Mouse (Mus musculus): Measurements from ENCODE around the gene Crtam. TPM values are rescaled to one million over a fixed set of nuclear protein-coding genes. Genes with fewer than 3 reads are reported as not detected.

Crtam gene
- 0.13 and 0.39 TPM in 2 replicates for polyA plus RNA-seq (2014; fragmentation: Nextera tagmentation; extraction: Ambion mirVana)

DNA sequence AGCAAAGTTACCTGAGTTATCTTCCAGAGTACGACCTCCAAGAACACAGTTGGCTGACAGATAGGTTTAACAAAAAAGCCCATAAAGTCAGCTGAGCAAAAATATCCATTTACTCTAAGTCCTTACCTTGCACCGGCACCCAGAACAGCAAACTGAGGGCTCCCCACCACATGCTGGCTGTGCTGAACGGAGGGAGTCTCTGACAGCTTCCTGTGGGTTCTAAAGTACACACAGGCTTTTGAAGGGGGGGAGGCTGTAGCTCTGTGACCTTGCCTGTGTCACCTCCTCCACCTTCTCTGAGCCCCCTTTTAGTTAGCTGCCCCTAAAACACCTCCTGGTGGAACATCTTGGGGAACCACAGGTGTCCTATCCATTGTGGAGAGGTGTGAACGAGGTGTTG lies at the start of gene Crtam:
Gene Crtam, minus strand, starts transcription at position 214 of the 400 bp plus-strand sequence.
- Histone ChIP-seq H3K4me3 (replicated peaks; ENCODE audit: low read length) (no peak within 1 kb of the TSS), H3K27ac (no peak within 1 kb of the TSS), H3K27me3 (ENCODE audit: control insufficient read depth, insufficient read depth, low read length) (no peaks in the 10 kb centered on the region), H3K36me3 (replicated peaks; ENCODE audit: control insufficient read depth, insufficient read depth) (no peaks in the 10 kb centered on the region), H3K9me3 (ENCODE audit: control insufficient read depth, low read length) (no peaks in the 10 kb centered on the region), H3K9ac (no peak within 1 kb of the TSS), H3K4me1 (replicated peaks; ENCODE audit: control insufficient read depth, insufficient read depth, low read length) (peaks cover 2% of the 10 kb centered on the region; the same call in 1 of the 2 replicates), H3K4me2 (replicated peaks) (no peak within 1 kb of the TSS)
- DNase-seq (ENCODE audit: low spot score) (no peak), ATAC-seq (ENCODE audit: low FRiP score) (no peak)
- WGBS = 75% methylated on average over 4 of the region's 4 CpGs

DNA sequence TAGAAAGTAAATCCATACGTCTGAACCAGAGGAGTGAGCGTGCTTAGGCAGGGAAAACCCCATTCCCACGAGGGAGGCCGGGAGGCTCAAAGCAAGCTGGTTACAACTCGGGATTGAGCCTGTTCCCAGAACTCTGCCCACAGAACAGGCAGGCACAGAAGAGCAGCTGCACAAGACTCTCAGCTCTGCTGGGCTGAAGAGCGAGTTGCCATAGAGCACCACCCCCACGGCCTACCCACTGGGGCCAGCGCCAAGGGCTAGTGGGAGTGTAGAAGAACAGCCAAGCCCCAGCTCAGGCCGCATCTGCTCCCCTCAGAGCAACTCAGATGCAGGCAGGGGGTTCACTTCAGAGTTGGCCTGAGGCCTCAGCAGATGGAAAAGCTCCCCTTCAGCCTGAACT lies 49.7 kb upstream of the Crtam start:
- DNase-seq (ENCODE audit: low spot score) = no peak
- Histone ChIP-seq H3K4me2 (replicated peaks) (no peak overlapping the region), H3K9ac (no peak overlapping the region), H3K4me1 (replicated peaks; ENCODE audit: control insufficient read depth, insufficient read depth, low read length) (peaks cover 23% of the 10 kb centered on the region), H3K9me3 (ENCODE audit: control insufficient read depth, low read length) (no peaks in the 10 kb centered on the region), H3K27ac (no peak overlapping the region), H3K4me3 (replicated peaks; ENCODE audit: low read length) (no peak overlapping the region), H3K36me3 (replicated peaks; ENCODE audit: control insufficient read depth, insufficient read depth) (no peaks in the 10 kb centered on the region), H3K27me3 (ENCODE audit: control insufficient read depth, insufficient read depth, low read length) (no peaks in the 10 kb centered on the region)
- ATAC-seq (ENCODE audit: low FRiP score) = peak; percentile 32; the same call in 1 of the 2 replicates
- whole genome bisulfite sequencing = 70% methylated on average over 9 of the region's 9 CpGs

DNA sequence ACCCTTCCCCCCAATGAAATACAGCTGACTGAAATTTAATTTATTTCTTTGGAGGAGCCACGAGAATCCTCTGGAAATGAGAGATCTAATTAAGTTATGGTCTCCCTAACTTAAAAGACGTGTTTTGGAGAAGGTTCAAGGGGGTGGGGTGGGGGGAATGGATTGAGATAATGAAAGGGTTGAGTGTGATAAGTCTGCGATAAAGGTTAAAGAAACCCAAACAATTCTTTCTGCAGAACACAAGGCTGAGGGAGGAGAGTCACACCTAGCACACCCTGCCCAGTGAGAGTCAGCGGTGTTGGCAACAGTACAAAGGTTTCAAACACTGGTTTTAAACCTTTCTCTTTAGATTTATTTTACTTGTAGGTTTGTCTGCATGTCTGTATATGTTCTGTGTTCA lies 49.0 kb upstream of the Crtam start:
- H3K9ac ChIP-seq = no peak overlapping the region
- H3K9me3 ChIP-seq (ENCODE audit: control insufficient read depth, low read length) = no peaks in the 10 kb centered on the region
- WGBS = 51% methylated on average over 4 of the region's 4 CpGs
- H3K4me1 ChIP-seq (replicated peaks; ENCODE audit: control insufficient read depth, insufficient read depth, low read length) = peaks cover 23% of the 10 kb centered on the region
- no peak for ATAC-seq (ENCODE audit: low FRiP score)
- H3K27ac ChIP-seq = no peak overlapping the region
- no peaks in the 10 kb centered on the region for H3K27me3 ChIP-seq (ENCODE audit: control insufficient read depth, insufficient read depth, low read length)
- H3K4me2 ChIP-seq (replicated peaks) = no peak overlapping the region
- DNase-seq (ENCODE audit: low spot score) = no peak
- H3K36me3 ChIP-seq (replicated peaks; ENCODE audit: control insufficient read depth, insufficient read depth) = no peaks in the 10 kb centered on the region
- H3K4me3 ChIP-seq (replicated peaks; ENCODE audit: low read length) = no peak overlapping the region

DNA sequence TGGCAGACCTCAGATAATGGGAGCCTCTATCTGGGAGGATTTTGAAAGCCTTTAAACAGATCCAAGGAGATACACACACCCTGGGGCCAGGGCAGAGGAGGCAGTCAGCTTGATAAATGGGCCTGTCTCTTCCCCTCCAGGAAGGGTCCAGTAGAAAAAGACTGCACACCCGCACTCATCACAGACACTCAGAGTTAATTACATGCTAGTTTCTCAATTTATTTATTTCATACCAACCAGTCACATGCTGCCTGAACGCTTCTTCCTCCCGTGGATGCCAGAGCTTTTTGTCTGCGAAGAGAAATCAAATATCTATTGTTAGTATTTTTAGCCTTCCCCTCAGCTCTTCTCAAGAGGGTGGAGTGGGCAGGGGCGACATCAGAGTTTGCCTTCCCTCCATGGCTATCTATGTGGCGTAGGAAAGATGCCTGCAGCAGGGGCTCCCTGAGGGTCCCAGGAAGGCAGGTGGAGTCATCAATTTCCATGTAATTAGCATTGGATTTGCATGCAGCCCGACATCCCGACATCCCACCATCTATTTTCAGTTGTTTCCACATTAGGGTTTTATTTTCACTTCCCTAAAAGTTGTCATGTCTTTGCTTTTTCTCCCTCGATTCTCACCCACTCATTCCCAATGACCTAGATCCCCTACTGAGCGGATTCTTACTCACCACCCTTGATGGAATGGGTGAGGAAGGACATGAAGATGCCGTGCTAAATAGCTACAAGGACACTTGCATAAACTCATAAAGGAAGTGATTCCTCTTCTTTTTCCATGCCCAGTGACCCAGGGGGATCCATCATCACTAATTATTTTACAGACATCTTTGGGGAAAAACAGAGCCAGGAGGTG lies 46.9 kb upstream of the Crtam start:
- 0 out of 2 replicates have a peak, but pooled peaks have one; percentile 46 for ATAC-seq (ENCODE audit: low FRiP score)
- 34% methylated on average over 11 of the region's 11 CpGs for WGBS
- H3K27ac ChIP-seq = peak overlapping the region; percentile 85
- no peaks in the 10 kb centered on the region for H3K27me3 ChIP-seq (ENCODE audit: control insufficient read depth, insufficient read depth, low read length)
- peak overlapping the region; percentile 24; the same call in 1 of the 2 replicates for H3K9ac ChIP-seq
- H3K9me3 ChIP-seq (ENCODE audit: control insufficient read depth, low read length) = no peaks in the 10 kb centered on the region
- peaks cover 23% of the 10 kb centered on the region for H3K4me1 ChIP-seq (replicated peaks; ENCODE audit: control insufficient read depth, insufficient read depth, low read length)
- H3K36me3 ChIP-seq (replicated peaks; ENCODE audit: control insufficient read depth, insufficient read depth) = peaks cover 5% of the 10 kb centered on the region
- no peak for DNase-seq (ENCODE audit: low spot score)
- H3K4me2 ChIP-seq (replicated peaks) = peak overlapping the region; percentile 12; the same call in 1 of the 2 replicates
- H3K4me3 ChIP-seq (replicated peaks; ENCODE audit: low read length) = no peak overlapping the region

DNA sequence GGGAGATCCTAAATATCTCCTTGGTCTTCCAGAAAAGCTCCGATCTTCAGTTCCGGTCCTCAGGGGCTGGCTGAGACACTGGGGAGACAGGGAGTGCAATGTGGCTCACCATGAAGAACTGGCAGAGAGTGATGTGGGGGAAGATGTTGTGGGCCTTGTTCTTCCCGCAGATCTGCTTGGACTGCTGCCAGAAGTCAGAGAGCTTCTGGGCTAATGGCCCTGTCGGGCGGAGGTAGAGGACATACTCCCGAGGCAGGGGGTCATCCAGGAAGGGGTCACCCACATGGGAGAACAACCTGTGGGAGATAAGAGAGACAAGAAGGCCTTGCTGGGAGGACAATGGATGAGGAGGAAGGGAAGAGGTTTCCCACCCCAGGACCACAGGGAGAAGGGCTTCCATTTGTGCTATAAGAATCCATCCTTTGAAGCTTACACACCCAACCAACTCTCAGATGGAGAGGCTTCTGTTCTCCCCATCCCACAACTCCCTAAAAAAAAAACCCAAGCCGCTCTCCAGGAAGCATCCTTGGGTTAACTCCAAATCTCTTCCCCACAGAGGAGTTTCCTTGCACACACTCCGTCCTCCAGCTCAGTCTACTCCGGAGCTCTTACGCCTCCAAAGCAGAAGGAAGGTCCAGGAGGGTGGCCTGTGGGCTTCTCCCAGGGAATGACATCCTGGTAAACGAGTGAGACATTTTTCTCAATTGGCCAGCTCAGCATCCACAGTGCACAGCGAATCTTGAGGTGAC lies 46.1 kb upstream of the Crtam start:
- H3K4me1 ChIP-seq (replicated peaks; ENCODE audit: control insufficient read depth, insufficient read depth, low read length) = peaks cover 23% of the 10 kb centered on the region
- no peaks in the 10 kb centered on the region for H3K27me3 ChIP-seq (ENCODE audit: control insufficient read depth, insufficient read depth, low read length)
- H3K4me3 ChIP-seq (replicated peaks; ENCODE audit: low read length) = no peak overlapping the region
- H3K9ac ChIP-seq = no peak overlapping the region
- H3K36me3 ChIP-seq (replicated peaks; ENCODE audit: control insufficient read depth, insufficient read depth) = peaks cover 6% of the 10 kb centered on the region
- ATAC-seq (ENCODE audit: low FRiP score) = no peak
- DNase-seq (ENCODE audit: low spot score) = no peak
- 0 out of 2 replicates have a peak overlapping the region, but pooled peaks have one; percentile 12 for H3K4me2 ChIP-seq (replicated peaks)
- peak overlapping the region; percentile 85 for H3K27ac ChIP-seq
- H3K9me3 ChIP-seq (ENCODE audit: control insufficient read depth, low read length) = no peaks in the 10 kb centered on the region
- 54% methylated on average over 12 of the region's 12 CpGs for WGBS

DNA sequence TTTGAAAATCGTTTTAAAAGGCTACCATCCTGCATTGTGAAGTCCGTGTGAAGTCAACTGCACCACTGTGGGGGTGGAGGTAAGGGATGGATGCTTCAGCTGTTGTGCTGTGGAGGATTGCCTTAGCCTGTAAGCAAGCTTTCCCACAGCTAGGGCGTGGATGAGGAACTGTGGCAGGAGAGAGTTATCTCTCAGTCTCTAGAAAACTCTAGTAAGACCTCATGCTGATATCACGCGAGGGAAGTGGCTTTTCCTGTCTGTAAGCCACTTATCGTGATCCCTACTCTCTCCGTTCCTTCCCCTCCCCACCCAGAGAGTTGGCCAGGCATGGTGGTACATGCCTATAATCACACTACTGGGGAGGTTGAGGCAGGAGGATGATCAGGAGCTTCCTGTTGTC lies 44.9 kb upstream of the Crtam start:
- Histone ChIP-seq H3K27me3 (ENCODE audit: control insufficient read depth, insufficient read depth, low read length) (no peaks in the 10 kb centered on the region), H3K36me3 (replicated peaks; ENCODE audit: control insufficient read depth, insufficient read depth) (peaks cover 6% of the 10 kb centered on the region), H3K9me3 (ENCODE audit: control insufficient read depth, low read length) (no peaks in the 10 kb centered on the region), H3K4me1 (replicated peaks; ENCODE audit: control insufficient read depth, insufficient read depth, low read length) (peaks cover 23% of the 10 kb centered on the region), H3K27ac (no peak overlapping the region), H3K4me3 (replicated peaks; ENCODE audit: low read length) (no peak overlapping the region), H3K9ac (no peak overlapping the region), H3K4me2 (replicated peaks) (no peak overlapping the region)
- ATAC-seq (ENCODE audit: low FRiP score) (no peak), DNase-seq (ENCODE audit: low spot score) (no peak)
- 89% methylated on average over 7 of the region's 7 CpGs for WGBS

DNA sequence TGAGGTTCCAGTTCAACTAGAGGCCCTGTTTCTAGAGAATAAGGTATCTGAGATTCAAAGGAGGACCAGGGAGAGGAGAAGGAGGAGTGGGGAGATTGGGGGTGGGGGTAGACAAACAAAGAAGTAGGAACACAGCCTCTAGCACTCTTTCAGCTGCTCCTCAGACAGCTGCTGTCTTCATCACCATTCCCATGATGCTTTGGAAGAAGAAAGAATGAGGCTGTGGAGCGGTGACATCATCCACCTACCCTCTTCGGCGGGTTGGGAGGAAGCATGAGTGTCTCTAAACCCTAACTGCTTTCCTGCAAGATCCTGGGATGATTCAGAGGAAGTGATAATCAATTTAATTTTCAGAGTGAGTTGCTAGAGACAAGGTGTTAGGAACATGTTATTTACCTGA lies 44.4 kb upstream of the Crtam start:
- no peak overlapping the region for H3K27ac ChIP-seq
- H3K4me3 ChIP-seq (replicated peaks; ENCODE audit: low read length) = no peak overlapping the region
- peaks cover 23% of the 10 kb centered on the region for H3K4me1 ChIP-seq (replicated peaks; ENCODE audit: control insufficient read depth, insufficient read depth, low read length)
- peaks cover 6% of the 10 kb centered on the region for H3K36me3 ChIP-seq (replicated peaks; ENCODE audit: control insufficient read depth, insufficient read depth)
- DNase-seq (ENCODE audit: low spot score) = no peak
- no peaks in the 10 kb centered on the region for H3K27me3 ChIP-seq (ENCODE audit: control insufficient read depth, insufficient read depth, low read length)
- no peak for ATAC-seq (ENCODE audit: low FRiP score)
- H3K9ac ChIP-seq = no peak overlapping the region
- H3K4me2 ChIP-seq (replicated peaks) = no peak overlapping the region
- no peaks in the 10 kb centered on the region for H3K9me3 ChIP-seq (ENCODE audit: control insufficient read depth, low read length)
- WGBS = 89% methylated on average over 3 of the region's 3 CpGs

DNA sequence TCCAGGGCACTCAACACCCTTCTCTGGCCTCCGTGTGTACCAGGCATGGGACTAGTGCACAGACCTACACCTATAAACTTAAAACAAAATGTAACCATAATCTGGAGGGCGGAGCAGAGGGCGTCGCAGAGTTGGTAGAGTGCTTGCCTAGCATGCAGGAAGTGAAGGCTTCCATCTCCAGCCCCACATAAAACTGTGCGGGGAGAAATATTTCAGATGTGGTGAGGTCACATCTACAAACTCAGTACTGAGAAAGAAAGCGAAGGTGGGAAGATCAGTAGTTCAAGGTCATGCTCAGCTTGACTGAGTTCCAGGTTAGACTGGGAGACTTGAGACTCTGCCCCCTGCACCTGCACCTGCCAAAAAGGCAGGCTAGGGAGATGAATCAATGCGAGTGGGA lies 43.8 kb upstream of the Crtam start:
- H3K4me2 ChIP-seq (replicated peaks) = no peak overlapping the region
- peaks cover 21% of the 10 kb centered on the region for H3K4me1 ChIP-seq (replicated peaks; ENCODE audit: control insufficient read depth, insufficient read depth, low read length)
- no peaks in the 10 kb centered on the region for H3K27me3 ChIP-seq (ENCODE audit: control insufficient read depth, insufficient read depth, low read length)
- H3K9ac ChIP-seq = no peak overlapping the region
- no peak overlapping the region for H3K4me3 ChIP-seq (replicated peaks; ENCODE audit: low read length)
- ATAC-seq (ENCODE audit: low FRiP score) = no peak
- H3K9me3 ChIP-seq (ENCODE audit: control insufficient read depth, low read length) = no peaks in the 10 kb centered on the region
- no peak for DNase-seq (ENCODE audit: low spot score)
- WGBS = 97% methylated on average over 7 of the region's 7 CpGs
- peaks cover 6% of the 10 kb centered on the region for H3K36me3 ChIP-seq (replicated peaks; ENCODE audit: control insufficient read depth, insufficient read depth)
- no peak overlapping the region for H3K27ac ChIP-seq

DNA sequence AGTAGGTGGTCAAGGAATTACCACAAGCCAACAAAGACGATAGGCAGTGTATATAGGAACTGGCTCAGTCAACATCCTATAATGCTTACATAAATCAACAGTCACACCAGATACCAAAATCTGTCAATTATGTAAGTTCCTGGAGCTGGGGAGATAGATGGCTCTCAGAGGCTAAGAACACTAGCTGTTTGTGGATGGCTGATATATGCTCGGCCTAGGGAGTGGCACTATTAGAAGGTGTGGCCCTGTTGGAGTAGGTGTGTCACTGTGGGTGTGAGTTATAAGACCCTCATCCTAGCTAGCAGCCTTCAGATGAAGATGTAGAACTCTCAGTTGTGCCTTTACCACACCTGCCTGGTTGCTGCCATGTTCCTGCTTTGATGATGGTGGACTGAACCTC lies 43.2 kb upstream of the Crtam start:
- WGBS = 89% methylated on average over 2 of the region's 2 CpGs
- ATAC-seq (ENCODE audit: low FRiP score) = no peak

More for the DNA sequence above, 43.2 kb upstream of the Crtam start:
- Histone ChIP-seq H3K4me2 (replicated peaks) (no peak overlapping the region), H3K36me3 (replicated peaks; ENCODE audit: control insufficient read depth, insufficient read depth) (peaks cover 7% of the 10 kb centered on the region), H3K4me3 (replicated peaks; ENCODE audit: low read length) (no peak overlapping the region), H3K27me3 (ENCODE audit: control insufficient read depth, insufficient read depth, low read length) (no peaks in the 10 kb centered on the region), H3K9ac (no peak overlapping the region), H3K27ac (no peak overlapping the region), H3K9me3 (ENCODE audit: control insufficient read depth, low read length) (no peaks in the 10 kb centered on the region), H3K4me1 (replicated peaks; ENCODE audit: control insufficient read depth, insufficient read depth, low read length) (peaks cover 18% of the 10 kb centered on the region)
- no peak for DNase-seq (ENCODE audit: low spot score)
